Mouse (Mus musculus) stomach, embryonic 14.5 days (tissue): Measurements from ENCODE around the gene Kcnd2. TPM values are rescaled to one million over a fixed set of nuclear protein-coding genes. Genes with fewer than 3 reads are reported as not detected.

Source experiments
- ATAC-seq: fragments of 200-750 bp; cut with Nextera tagmentation; 2 replicates; pipeline ENCODE4 v1.8.0; 2017; ENCODE audit warnings: low read depth, moderate TSS enrichment; ENCODE audit not compliant: insufficient number of reproducible peaks, insufficient read depth, low FRiP score
- H3K27ac ChIP-seq: fragments of 300-500 bp; sonication (generic); 2 replicates; pipeline ENCODE4 v1.5.1; 2014; ENCODE audit warnings: mild to moderate bottlenecking, low read length, moderate library complexity, mixed read lengths
- H3K27me3 ChIP-seq: fragments of 300-500 bp; sonication (generic); 2 replicates; pipeline ENCODE4 v1.6.1; 2014; ENCODE audit warnings: low read length, control low read depth, mixed read lengths; ENCODE audit not compliant: control insufficient read depth, insufficient read depth
- H3K36me3 ChIP-seq: fragments of 300-500 bp; sonication (generic); 2 replicates; pipeline ENCODE4 v1.6.1; 2014; ENCODE audit warnings: mild to moderate bottlenecking, control low read depth, low read length, moderate library complexity, mixed read lengths; ENCODE audit not compliant: control insufficient read depth, insufficient read depth
- H3K4me1 ChIP-seq: fragments of 300-500 bp; sonication (generic); 2 replicates; pipeline ENCODE4 v1.6.1; 2014; ENCODE audit warnings: low read length, control low read depth, mixed read lengths; ENCODE audit not compliant: control insufficient read depth, insufficient read depth
- H3K4me2 ChIP-seq: fragments of 300-500 bp; sonication (generic); replicated peaks from 2 replicates; pipeline ENCODE4 v1.6.1; 2014; ENCODE audit warnings: low read depth, low read length, control low read depth
- H3K4me3 ChIP-seq: fragments of 300-500 bp; sonication (generic); 2 replicates; pipeline ENCODE4 v1.5.1; 2014; ENCODE audit warnings: low read depth, low read length, control low read depth
- H3K9ac ChIP-seq: fragments of 300-500 bp; sonication (generic); replicated peaks from 2 replicates; pipeline ENCODE4 v1.6.1; 2014; ENCODE audit warnings: low read depth, mild to moderate bottlenecking, control low read depth, low read length, moderate library complexity, mixed read lengths
- H3K9me3 ChIP-seq: fragments of 300-500 bp; sonication (generic); 2 replicates; pipeline ENCODE4 v1.6.1; 2016; ENCODE audit warnings: low read depth, low read length, control low read depth; ENCODE audit not compliant: control insufficient read depth
- WGBS: fragments of 180-500 bp; shearing (Covaris S2); extraction: QIAGEN DNeasy Blood & Tissue Kit; methylation state at CpG from one replicate; pipeline ENCODE4 v1.1.7; 2014; 5-methylcytosine and 5-hydroxymethylcytosine counted together
- polyA plus RNA-seq: library from polyadenylated mRNA; unstranded; fragments of >200 nt; fragmentation: Nextera tagmentation; extraction: Ambion mirVana; gene quantifications from 2 replicates; pipeline ENCODE4 v1.2.1, GENCODE M21; 2014

Kcnd2 gene
- polyA plus RNA-seq, 1 experiment from 2014 or later, result 1.5 TPM

GRCm38 (mm10) chr6:21740606-21741005 is 525.3 kb downstream of the Kcnd2 start:
- ATAC-seq, result no peak
- Histone ChIP-seq H3K9me3 (no peaks in the 10 kb centered on the region), H3K27me3 (no peaks in the 10 kb centered on the region), H3K4me1 (no peaks in the 10 kb centered on the region), H3K36me3 (no peaks in the 10 kb centered on the region), H3K4me2 (no peak overlapping the region), H3K9ac (no peak overlapping the region), H3K27ac (no peak overlapping the region), H3K4me3 (no peak overlapping the region)
- 51% methylated on average over 2 of the region's 2 CpGs for WGBS

GRCm38 (mm10) chr6:21744615-21745266 is 529.4 kb downstream of the Kcnd2 start:
- Histone ChIP-seq H3K27ac (no peak overlapping the region), H3K4me1 (no peaks in the 10 kb centered on the region), H3K4me2 (no peak overlapping the region), H3K9me3 (no peaks in the 10 kb centered on the region), H3K27me3 (no peaks in the 10 kb centered on the region), H3K36me3 (no peaks in the 10 kb centered on the region), H3K9ac (no peak overlapping the region), H3K4me3 (no peak overlapping the region)
- 51% methylated on average over 3 of the region's 3 CpGs for WGBS
- ATAC-seq, result no peak

- Histone ChIP-seq H3K27ac (no peak overlapping the region), H3K9me3 (no peaks in the 10 kb centered on the region), H3K4me1 (no peaks in the 10 kb centered on the region), H3K4me2 (no peak overlapping the region), H3K36me3 (no peaks in the 10 kb centered on the region), H3K4me3 (no peak overlapping the region), H3K9ac (no peak overlapping the region), H3K27me3 (no peaks in the 10 kb centered on the region)
- ATAC-seq, result no peak
- 86% methylated on average over 1 of the region's 1 CpGs for WGBS
Measured at GRCm38 (mm10) chr6:21747536-21747935, 532.2 kb downstream of the Kcnd2 start.

GRCm38 (mm10) chr6:21767787-21768221 is 552.5 kb downstream of the Kcnd2 start:
- Histone ChIP-seq H3K36me3 (0 out of 2 replicates have a peak, but pooled peaks cover 5% of the 10 kb centered on the region), H3K4me3 (no peak overlapping the region), H3K4me1 (no peaks in the 10 kb centered on the region), H3K27me3 (no peaks in the 10 kb centered on the region), H3K27ac (no peak overlapping the region), H3K9ac (no peak overlapping the region), H3K9me3 (no peaks in the 10 kb centered on the region), H3K4me2 (no peak overlapping the region)
- ATAC-seq, result no peak
- WGBS, result 68% methylated on average over 12 of the region's 12 CpGs

- Histone ChIP-seq H3K27ac (no peak overlapping the region), H3K27me3 (no peaks in the 10 kb centered on the region), H3K9me3 (no peaks in the 10 kb centered on the region), H3K36me3 (0 out of 2 replicates have a peak, but pooled peaks cover 5% of the 10 kb centered on the region), H3K4me1 (no peaks in the 10 kb centered on the region), H3K4me3 (no peak overlapping the region), H3K4me2 (no peak overlapping the region), H3K9ac (no peak overlapping the region)
- no peak for ATAC-seq
- WGBS, result 81% methylated on average over 9 of the region's 9 CpGs
Measured at GRCm38 (mm10) chr6:21768745-21769446, 553.6 kb downstream of the Kcnd2 start.

- no peak overlapping the region for H3K4me2 ChIP-seq
- 0 out of 2 replicates have a peak, but pooled peaks cover 5% of the 10 kb centered on the region for H3K36me3 ChIP-seq
- no peaks in the 10 kb centered on the region for H3K27me3 ChIP-seq
- no peaks in the 10 kb centered on the region for H3K4me1 ChIP-seq
- no peak overlapping the region for H3K4me3 ChIP-seq
- H3K27ac ChIP-seq, result no peak overlapping the region
- H3K9me3 ChIP-seq, result no peaks in the 10 kb centered on the region
- no peak for ATAC-seq
- H3K9ac ChIP-seq, result no peak overlapping the region
- 95% methylated on average over 1 of the region's 1 CpGs for WGBS
Measured at GRCm38 (mm10) chr6:21769447-21769809, 554.1 kb downstream of the Kcnd2 start.

- WGBS, result 82% methylated on average over 7 of the region's 7 CpGs
- Histone ChIP-seq H3K9ac (no peak overlapping the region), H3K4me1 (no peaks in the 10 kb centered on the region), H3K27ac (no peak overlapping the region), H3K36me3 (0 out of 2 replicates have a peak, but pooled peaks cover 5% of the 10 kb centered on the region), H3K4me2 (no peak overlapping the region), H3K27me3 (no peaks in the 10 kb centered on the region), H3K9me3 (no peaks in the 10 kb centered on the region), H3K4me3 (no peak overlapping the region)
- no peak for ATAC-seq
Measured at GRCm38 (mm10) chr6:21774213-21774916, 559.1 kb downstream of the Kcnd2 start.
